Mouse (Mus musculus) ES-Bruce4 (cell line): ENCODE results near the gene Abcc4. TPM values are rescaled to one million over a fixed set of nuclear protein-coding genes. Genes with fewer than 3 reads are reported as not detected.
"Not testable (repeated sequence)": the region's sequence is repeated elsewhere in the genome, so short reads cannot be mapped to it uniquely, and the experiment has no call there.

Source experiments
- H3K27ac ChIP-seq: 2 replicates; pipeline ENCODE4 v1.5.1; 2012; ENCODE audit warnings: low read length, inconsistent platforms; ENCODE audit not compliant: insufficient read depth
- H3K27me3 ChIP-seq: 2 replicates; pipeline ENCODE4 v1.6.1; 2012; ENCODE audit warnings: mild to moderate bottlenecking, low read length, inconsistent platforms; ENCODE audit not compliant: control insufficient read depth, poor library complexity, insufficient read depth, severe bottlenecking
- H3K36me3 ChIP-seq: 2 replicates; pipeline ENCODE4 v1.6.1; 2012; ENCODE audit warnings: inconsistent platforms, mild to moderate bottlenecking, low read length, moderate library complexity; ENCODE audit not compliant: control insufficient read depth, poor library complexity, insufficient read depth, severe bottlenecking
- H3K4me1 ChIP-seq: one replicate; pipeline ENCODE4 v1.8.1; 2011; ENCODE audit warnings: low read length; ENCODE audit not compliant: control insufficient read depth, insufficient read depth
- H3K4me3 ChIP-seq: 2 replicates; pipeline ENCODE4 v1.5.1; 2011; ENCODE audit warnings: low read depth, mild to moderate bottlenecking, low read length
- H3K9ac ChIP-seq: 2 replicates; pipeline ENCODE4 v1.6.1; 2012; ENCODE audit warnings: low read depth, mild to moderate bottlenecking, inconsistent platforms; ENCODE audit not compliant: poor library complexity, severe bottlenecking
- H3K9me3 ChIP-seq: replicated peaks from 2 replicates; pipeline ENCODE4 v1.6.1; 2012; ENCODE audit warnings: mild to moderate bottlenecking, low read length, inconsistent platforms; ENCODE audit not compliant: control insufficient read depth, poor library complexity, insufficient read depth, severe bottlenecking
- CTCF ChIP-seq: IDR thresholded peaks from one replicate; pipeline ENCODE4 v1.8.1; 2011; ENCODE audit warnings: low read depth, low read length
- EP300 ChIP-seq: IDR thresholded peaks from 2 replicates; pipeline ENCODE4 v1.6.1; 2011; ENCODE audit warnings: low read depth, low read length; ENCODE audit not compliant: insufficient read depth
- POLR2A ChIP-seq: IDR thresholded peaks from one replicate; pipeline ENCODE4 v1.8.1; 2011; ENCODE audit warnings: low read length; ENCODE audit not compliant: insufficient read depth
- polyA plus RNA-seq: library from polyadenylated mRNA; stranded (reverse); fragments of >200 nt; gene quantifications from 2 replicates; pipeline ENCODE4 v1.2.4, GENCODE M21; 2011; ENCODE audit warnings: low read depth; ENCODE audit not compliant: missing spikeins, insufficient read depth, insufficient read length

Gene Abcc4
- polyA plus RNA-seq, 1 experiment = 32.2 TPM

- Histone ChIP-seq H3K27ac (no peak overlapping the region), H3K9me3 (peaks cover 57% of the 10 kb centered on the region), H3K4me3 (no peak overlapping the region), H3K9ac (no peak overlapping the region), H3K36me3 (peaks cover 46% of the 10 kb centered on the region), H3K27me3 (no peaks in the 10 kb centered on the region), H3K4me1 (no peaks in the 10 kb centered on the region)
- TF ChIP-seq EP300 (no peak), CTCF (no peak), POLR2A (no peak)
These were observed 54.1 kb downstream of the Abcc4 start for GRCm38 (mm10) chr14:118651704-118652439.

- no peak overlapping the region for H3K4me3 ChIP-seq
- H3K9ac ChIP-seq = no peak overlapping the region
- no peak overlapping the region; the same call in 1 of the 2 replicates for H3K27ac ChIP-seq
- H3K4me1 ChIP-seq = no peaks in the 10 kb centered on the region
- no peak for TF ChIP-seq CTCF
- no peak for TF ChIP-seq POLR2A
- TF ChIP-seq EP300 = no peak
- H3K36me3 ChIP-seq = peaks cover 46% of the 10 kb centered on the region
- H3K9me3 ChIP-seq = peaks cover 57% of the 10 kb centered on the region
- no peaks in the 10 kb centered on the region for H3K27me3 ChIP-seq
These were observed 56.1 kb downstream of the Abcc4 start for GRCm38 (mm10) chr14:118649895-118650256.

- Histone ChIP-seq H3K9ac (no peak overlapping the region), H3K27ac (peak overlapping the region; percentile 93), H3K4me1 (no peaks in the 10 kb centered on the region), H3K27me3 (no peaks in the 10 kb centered on the region), H3K36me3 (peaks cover 46% of the 10 kb centered on the region), H3K9me3 (peaks cover 57% of the 10 kb centered on the region), H3K4me3 (no peak overlapping the region)
- TF ChIP-seq EP300 (no peak), CTCF (no peak), POLR2A (no peak)
These were observed 56.7 kb downstream of the Abcc4 start for GRCm38 (mm10) chr14:118649199-118649894.

- Histone ChIP-seq H3K9me3 (peaks cover 10% of the 10 kb centered on the region), H3K36me3 (peaks cover 12% of the 10 kb centered on the region)
- H3K9ac ChIP-seq, H3K27me3 ChIP-seq, H3K4me3 ChIP-seq, H3K4me1 ChIP-seq, H3K27ac ChIP-seq: not testable (repeated sequence)
These were observed 63.0 kb downstream of the Abcc4 start for GRCm38 (mm10) chr14:118642940-118643591.

- no peak for TF ChIP-seq EP300
- no peak for TF ChIP-seq CTCF
- TF ChIP-seq POLR2A = no peak
- Histone ChIP-seq H3K4me1 (no peaks in the 10 kb centered on the region), H3K9ac (no peak overlapping the region), H3K27ac (no peak overlapping the region), H3K27me3 (no peaks in the 10 kb centered on the region), H3K9me3 (peaks cover 2% of the 10 kb centered on the region; the same call in 1 of the 2 replicates), H3K4me3 (no peak overlapping the region), H3K36me3 (peaks cover 12% of the 10 kb centered on the region)
These were observed 63.9 kb downstream of the Abcc4 start for GRCm38 (mm10) chr14:118642140-118642539.
